Mouse (Mus musculus) MEL-GATA-1-ER (cell line): ENCODE results near the gene Gm10282.

Source experiments
- DNase-seq: peaks from one replicate; pipeline ENCODE4 v3.0.0-alpha.2; 2012; ENCODE audit warnings: low read depth; ENCODE audit errors: extremely low read depth

The Gm10282 gene

GRCm38 (mm10) chr8:72305210-72305905 lies at the start of gene Gm10282:
Gene Gm10282 (minus strand): TSS chr8:72305260.
- DNase-seq = no peak

- no peak for DNase-seq
Measured at GRCm38 (mm10) chr8:72354272-72354671, 49.2 kb upstream of the Gm10282 start.

GRCm38 (mm10) chr8:72353700-72354045 lies 48.6 kb upstream of the Gm10282 start:
- DNase-seq = no peak

GRCm38 (mm10) chr8:72352951-72353699 lies 48.1 kb upstream of the Gm10282 start:
- DNase-seq = no peak

- DNase-seq = no peak
Measured at GRCm38 (mm10) chr8:72351405-72352005, 46.4 kb upstream of the Gm10282 start.

- no peak for DNase-seq
Measured at GRCm38 (mm10) chr8:72350727-72351126, 45.7 kb upstream of the Gm10282 start.

GRCm38 (mm10) chr8:72349838-72350237 lies 44.8 kb upstream of the Gm10282 start:
- DNase-seq = no peak

GRCm38 (mm10) chr8:72348956-72349355 lies 43.9 kb upstream of the Gm10282 start:
- DNase-seq = no peak

- DNase-seq = no peak
Measured at GRCm38 (mm10) chr8:72348114-72348513, 43.1 kb upstream of the Gm10282 start.

GRCm38 (mm10) chr8:72347553-72347952 lies 42.5 kb upstream of the Gm10282 start:
- no peak for DNase-seq

GRCm38 (mm10) chr8:72343725-72344124 lies 38.7 kb upstream of the Gm10282 start:
- no peak for DNase-seq

- no peak for DNase-seq
Measured at GRCm38 (mm10) chr8:72342556-72343300, 37.7 kb upstream of the Gm10282 start.

- no peak for DNase-seq
Measured at GRCm38 (mm10) chr8:72337034-72337433, 32.0 kb upstream of the Gm10282 start.

GRCm38 (mm10) chr8:72336273-72336672 lies 31.2 kb upstream of the Gm10282 start:
- no peak for DNase-seq

GRCm38 (mm10) chr8:72334144-72334641 lies 29.1 kb upstream of the Gm10282 start:
- no peak for DNase-seq

- DNase-seq = no peak
Measured at GRCm38 (mm10) chr8:72333429-72334143, 28.5 kb upstream of the Gm10282 start.

- no peak for DNase-seq
Measured at GRCm38 (mm10) chr8:72331631-72332030, 26.6 kb upstream of the Gm10282 start.

- DNase-seq = no peak
Measured at GRCm38 (mm10) chr8:72330806-72331516, 25.9 kb upstream of the Gm10282 start.

GRCm38 (mm10) chr8:72329116-72329515 lies 24.1 kb upstream of the Gm10282 start:
- no peak for DNase-seq

GRCm38 (mm10) chr8:72324708-72325107 lies 19.6 kb upstream of the Gm10282 start:
- DNase-seq = no peak
